Mouse (Mus musculus): ENCODE data around the gene Pgm5. TPM values are rescaled to one million over a fixed set of nuclear protein-coding genes. Genes with fewer than 3 reads are reported as not detected.
A peak's percentile ranks its signal among the peaks of the same experiment; 100 is the strongest.

Pgm5 gene
- polyA plus RNA-seq, 1 experiment from 2014 or later: 1.6 TPM

DNA sequence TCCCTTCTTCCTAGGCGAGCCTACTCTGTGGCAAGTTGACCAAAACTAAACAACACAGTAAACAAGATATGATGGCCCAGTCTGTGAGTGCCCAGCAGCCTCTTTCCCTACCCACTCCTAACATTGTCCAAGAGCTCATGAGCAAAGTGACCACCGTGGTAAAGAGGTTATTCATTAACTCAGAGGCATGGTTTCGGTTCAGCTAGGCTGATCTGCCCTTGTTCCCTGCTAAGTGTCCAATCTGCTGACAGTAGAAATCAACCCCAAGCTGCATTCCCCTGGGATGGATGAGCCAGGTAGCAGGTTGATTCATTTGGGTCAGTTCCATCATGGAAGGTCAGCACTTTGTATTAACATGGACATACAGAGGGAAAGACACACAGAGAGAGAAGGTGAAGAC is 19.6 kb downstream of the Pgm5 start:
- Histone ChIP-seq H3K27ac (ENCODE audit: low read depth, low read length) (no peak overlapping the region), H3K27me3 (ENCODE audit: control insufficient read depth, insufficient read depth, low read length) (no peaks in the 10 kb centered on the region), H3K9me3 (ENCODE audit: control insufficient read depth, low read length) (no peaks in the 10 kb centered on the region), H3K9ac (ENCODE audit: low read length) (no peak overlapping the region), H3K4me1 (ENCODE audit: control insufficient read depth, insufficient read depth, low read length) (peaks cover 10% of the 10 kb centered on the region), H3K4me2 (ENCODE audit: low read depth) (no peak overlapping the region), H3K4me3 (ENCODE audit: low read depth, low read length) (no peak overlapping the region), H3K36me3 (ENCODE audit: control insufficient read depth, insufficient read depth, low read length) (no peaks in the 10 kb centered on the region)
- no peak for ATAC-seq (ENCODE audit: insufficient read depth, low FRiP score, low TSS enrichment)
- DNase-seq (ENCODE audit: low spot score): no peak
- WGBS: 77% methylated on average over 3 of the region's 3 CpGs

DNA sequence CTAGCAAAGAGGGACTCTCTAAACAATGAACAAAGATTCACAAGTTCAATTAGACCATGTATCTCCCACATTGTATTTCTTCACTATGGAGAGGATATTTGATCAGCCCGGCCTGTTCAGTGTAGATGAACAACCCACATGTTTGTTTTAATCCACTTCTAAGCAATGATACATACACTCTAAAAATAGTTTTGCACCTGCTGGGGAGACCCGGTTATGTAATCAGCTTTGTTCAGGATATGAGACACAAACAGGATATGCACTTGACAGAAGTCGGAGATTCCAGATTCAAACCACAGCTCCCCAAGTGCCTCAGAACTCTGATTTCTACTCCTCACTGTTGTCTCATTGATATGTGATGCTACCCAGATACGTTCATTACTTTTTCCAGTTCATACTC is 37.1 kb downstream of the Pgm5 start:
- no peaks in the 10 kb centered on the region for H3K36me3 ChIP-seq (ENCODE audit: control insufficient read depth, insufficient read depth, low read length)
- H3K27me3 ChIP-seq (ENCODE audit: control insufficient read depth, insufficient read depth, low read length): no peaks in the 10 kb centered on the region
- no peak overlapping the region for H3K4me3 ChIP-seq (ENCODE audit: low read depth, low read length)
- H3K4me1 ChIP-seq (ENCODE audit: control insufficient read depth, insufficient read depth, low read length): no peaks in the 10 kb centered on the region
- DNase-seq (ENCODE audit: low spot score): no peak
- no peak for ATAC-seq (ENCODE audit: insufficient read depth, low FRiP score, low TSS enrichment)
- H3K9me3 ChIP-seq (ENCODE audit: control insufficient read depth, low read length): no peaks in the 10 kb centered on the region
- no peak overlapping the region for H3K27ac ChIP-seq (ENCODE audit: low read depth, low read length)
- no peak overlapping the region for H3K9ac ChIP-seq (ENCODE audit: low read length)
- WGBS: 85% methylated on average over 4 of the region's 4 CpGs
- no peak overlapping the region for H3K4me2 ChIP-seq (ENCODE audit: low read depth)

DNA sequence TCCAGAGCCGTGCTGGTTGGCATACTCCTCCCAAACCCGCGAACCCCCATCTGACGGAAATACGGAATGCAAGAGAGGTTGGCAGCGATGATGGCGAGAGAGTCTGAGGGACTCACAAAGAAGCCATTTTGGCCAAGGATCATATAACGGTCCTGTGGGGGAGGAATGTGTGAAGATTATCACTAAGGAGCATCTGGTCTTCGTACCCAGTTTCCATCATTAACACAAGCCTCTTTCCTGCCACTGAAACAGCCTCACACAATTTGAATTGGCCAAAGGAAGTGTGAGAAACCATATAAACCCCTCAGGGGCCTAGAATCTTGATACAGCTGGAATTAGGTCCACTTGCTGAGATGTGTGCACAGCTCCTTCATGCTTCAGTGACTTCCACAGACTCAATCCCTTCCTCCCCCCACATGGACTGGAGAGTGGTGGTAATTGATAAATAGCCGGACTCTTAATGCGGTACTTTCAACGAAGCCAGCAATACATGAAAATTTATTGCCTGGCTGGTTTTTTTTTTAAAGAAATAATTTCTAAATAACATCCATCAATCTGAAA is 45.9 kb downstream of the Pgm5 start:
- peaks cover 16% of the 10 kb centered on the region for H3K4me1 ChIP-seq (ENCODE audit: control insufficient read depth, insufficient read depth, low read length)
- H3K36me3 ChIP-seq (ENCODE audit: control insufficient read depth, insufficient read depth, low read length): no peaks in the 10 kb centered on the region
- H3K9me3 ChIP-seq (ENCODE audit: control insufficient read depth, low read length): no peaks in the 10 kb centered on the region
- no peak overlapping the region for H3K9ac ChIP-seq (ENCODE audit: low read length)
- H3K27ac ChIP-seq (ENCODE audit: low read depth, low read length): no peak overlapping the region
- H3K4me2 ChIP-seq (ENCODE audit: low read depth): no peak overlapping the region
- DNase-seq (ENCODE audit: low spot score) (no peak), ATAC-seq (ENCODE audit: insufficient read depth, low FRiP score, low TSS enrichment) (no peak)
- 72% methylated on average over 12 of the region's 12 CpGs for WGBS
- no peak overlapping the region for H3K4me3 ChIP-seq (ENCODE audit: low read depth, low read length)
- peaks cover 15% of the 10 kb centered on the region for H3K27me3 ChIP-seq (ENCODE audit: control insufficient read depth, insufficient read depth, low read length)

DNA sequence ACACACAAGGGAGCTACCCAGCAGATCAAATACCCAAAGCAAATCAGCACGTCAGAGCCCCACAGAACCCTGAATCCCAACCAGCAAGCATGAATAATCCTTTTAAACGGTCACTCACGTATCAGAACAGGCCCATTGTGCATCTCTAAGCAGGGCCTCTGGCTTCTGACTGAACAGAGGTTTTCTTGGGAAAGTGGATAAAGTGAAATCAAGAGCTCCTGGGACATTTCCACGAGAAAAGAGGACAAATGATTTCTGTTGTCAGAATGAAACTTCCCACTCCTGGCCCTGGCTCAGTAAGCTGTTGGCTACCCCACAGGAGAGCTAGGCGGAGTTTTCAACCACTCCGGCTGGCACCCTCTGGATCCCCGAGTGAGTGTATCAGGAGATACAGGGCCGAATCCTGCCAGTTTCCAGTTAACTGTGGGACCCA is 48.8 kb downstream of the Pgm5 start:
- Histone ChIP-seq H3K4me2 (ENCODE audit: low read depth) (no peak overlapping the region), H3K27me3 (ENCODE audit: control insufficient read depth, insufficient read depth, low read length) (peaks cover 25% of the 10 kb centered on the region)

DNA sequence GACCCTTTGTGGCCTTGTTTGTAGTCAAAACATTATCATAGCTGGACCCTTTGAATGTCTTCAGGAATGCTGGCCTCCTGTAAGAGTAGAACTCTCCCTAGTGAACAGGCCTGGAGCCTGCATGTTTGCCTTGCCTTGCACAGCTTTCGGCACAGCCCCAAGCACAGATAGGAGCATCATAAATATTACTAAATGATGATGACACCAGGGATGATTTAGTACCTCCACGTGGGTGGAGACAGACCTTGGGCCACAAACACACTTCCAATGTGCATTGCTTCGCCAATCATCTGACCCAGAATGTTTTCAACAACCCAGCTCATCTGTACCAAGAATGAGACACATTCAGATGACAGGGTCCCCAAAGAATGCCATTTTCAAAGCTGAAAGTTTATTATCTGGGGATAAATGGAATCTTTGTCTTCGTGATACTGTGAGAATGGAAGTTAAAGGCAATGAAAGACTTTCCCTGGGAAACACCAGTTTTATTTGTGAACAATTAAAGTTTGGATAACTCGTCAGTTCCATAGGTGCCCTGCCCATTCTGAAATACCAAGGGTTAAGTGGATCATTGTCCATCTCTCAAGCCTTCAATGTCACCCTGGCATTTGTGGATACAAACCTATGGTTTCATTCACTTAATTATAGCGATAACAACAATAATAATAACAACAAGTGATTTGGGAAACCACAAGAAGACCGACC is 49.4 kb downstream of the Pgm5 start:
- 48% methylated on average over 7 of the region's 7 CpGs for WGBS
- Histone ChIP-seq H3K27me3 (ENCODE audit: control insufficient read depth, insufficient read depth, low read length) (peaks cover 25% of the 10 kb centered on the region), H3K4me1 (ENCODE audit: control insufficient read depth, insufficient read depth, low read length) (peaks cover 16% of the 10 kb centered on the region), H3K9ac (ENCODE audit: low read length) (no peak overlapping the region), H3K36me3 (ENCODE audit: control insufficient read depth, insufficient read depth, low read length) (no peaks in the 10 kb centered on the region), H3K9me3 (ENCODE audit: control insufficient read depth, low read length) (no peaks in the 10 kb centered on the region), H3K4me2 (ENCODE audit: low read depth) (no peak overlapping the region), H3K4me3 (ENCODE audit: low read depth, low read length) (no peak overlapping the region), H3K27ac (ENCODE audit: low read depth, low read length) (no peak overlapping the region)
- DNase-seq (ENCODE audit: low spot score) (no peak), ATAC-seq (ENCODE audit: insufficient read depth, low FRiP score, low TSS enrichment) (no peak)

More for the DNA sequence above, 48.8 kb downstream of the Pgm5 start:
- Histone ChIP-seq H3K4me3 (ENCODE audit: low read depth, low read length) (no peak overlapping the region), H3K4me1 (ENCODE audit: control insufficient read depth, insufficient read depth, low read length) (peaks cover 16% of the 10 kb centered on the region), H3K27ac (ENCODE audit: low read depth, low read length) (no peak overlapping the region; the same call in 1 of the 2 replicates), H3K9ac (ENCODE audit: low read length) (no peak overlapping the region), H3K9me3 (ENCODE audit: control insufficient read depth, low read length) (no peaks in the 10 kb centered on the region), H3K36me3 (ENCODE audit: control insufficient read depth, insufficient read depth, low read length) (no peaks in the 10 kb centered on the region)
- 26% methylated on average over 8 of the region's 8 CpGs for WGBS
- DNase-seq (ENCODE audit: low spot score): peak; percentile 43
- peak; percentile 68 for ATAC-seq (ENCODE audit: insufficient read depth, low FRiP score, low TSS enrichment)

DNA sequence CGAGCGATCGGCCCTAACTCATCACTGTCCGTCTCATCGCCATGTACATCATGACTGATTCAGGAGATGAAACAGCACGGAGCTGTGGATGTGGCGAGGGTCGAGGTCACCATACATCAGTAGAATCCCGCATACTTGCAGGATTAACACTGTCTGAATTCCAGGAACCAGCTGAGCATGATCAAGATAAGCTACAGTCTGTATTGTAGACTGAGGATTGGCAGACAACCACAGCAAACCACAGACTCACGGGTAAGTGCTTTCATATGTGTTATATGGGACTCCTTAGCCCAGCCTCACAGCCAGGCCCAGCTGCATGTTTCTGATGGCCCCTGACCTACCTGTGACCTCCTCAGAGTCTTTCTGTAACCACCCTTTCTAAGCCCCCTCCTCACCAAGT is 50.2 kb downstream of the Pgm5 start:
- no peaks in the 10 kb centered on the region for H3K36me3 ChIP-seq (ENCODE audit: control insufficient read depth, insufficient read depth, low read length)
- 62% methylated on average over 10 of the region's 10 CpGs for WGBS
- no peak overlapping the region for H3K9ac ChIP-seq (ENCODE audit: low read length)
- ATAC-seq (ENCODE audit: insufficient read depth, low FRiP score, low TSS enrichment) (no peak), DNase-seq (ENCODE audit: low spot score) (peak; percentile 21)
- H3K4me3 ChIP-seq (ENCODE audit: low read depth, low read length): no peak overlapping the region
- H3K9me3 ChIP-seq (ENCODE audit: control insufficient read depth, low read length): no peaks in the 10 kb centered on the region
- no peak overlapping the region for H3K4me2 ChIP-seq (ENCODE audit: low read depth)
- H3K27me3 ChIP-seq (ENCODE audit: control insufficient read depth, insufficient read depth, low read length): peaks cover 25% of the 10 kb centered on the region
- peaks cover 16% of the 10 kb centered on the region for H3K4me1 ChIP-seq (ENCODE audit: control insufficient read depth, insufficient read depth, low read length)
- no peak overlapping the region for H3K27ac ChIP-seq (ENCODE audit: low read depth, low read length)

DNA sequence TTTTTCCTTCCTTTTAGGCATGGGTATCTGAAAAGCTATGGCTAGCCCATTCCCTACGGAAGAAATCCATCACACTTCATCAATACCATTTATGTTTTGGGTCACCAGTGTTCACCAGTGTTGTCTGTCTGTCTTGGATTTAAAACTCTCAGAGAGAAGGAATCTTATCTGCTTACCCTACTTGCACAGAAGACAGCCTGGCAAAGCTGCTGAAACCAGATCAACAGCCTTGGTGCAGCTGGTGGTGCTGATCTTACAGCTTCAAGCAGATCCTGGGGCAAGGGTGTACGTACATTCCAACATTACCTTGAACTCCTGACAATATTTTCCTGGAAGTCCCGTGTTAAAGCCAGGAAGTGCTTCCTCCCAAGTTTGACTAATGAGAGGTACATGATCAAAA is 55.6 kb downstream of the Pgm5 start:
- WGBS: 87% methylated on average over 3 of the region's 3 CpGs
- no peak for DNase-seq (ENCODE audit: low spot score)
- no peaks in the 10 kb centered on the region for H3K4me1 ChIP-seq (ENCODE audit: control insufficient read depth, insufficient read depth, low read length)
- no peak for ATAC-seq (ENCODE audit: insufficient read depth, low FRiP score, low TSS enrichment)
- H3K36me3 ChIP-seq (ENCODE audit: control insufficient read depth, insufficient read depth, low read length): no peaks in the 10 kb centered on the region
- H3K9ac ChIP-seq (ENCODE audit: low read length): no peak overlapping the region
- no peaks in the 10 kb centered on the region for H3K9me3 ChIP-seq (ENCODE audit: control insufficient read depth, low read length)
- no peak overlapping the region for H3K4me3 ChIP-seq (ENCODE audit: low read depth, low read length)
- H3K4me2 ChIP-seq (ENCODE audit: low read depth): no peak overlapping the region
- peaks cover 10% of the 10 kb centered on the region; the same call in 1 of the 2 replicates for H3K27me3 ChIP-seq (ENCODE audit: control insufficient read depth, insufficient read depth, low read length)
- H3K27ac ChIP-seq (ENCODE audit: low read depth, low read length): no peak overlapping the region

DNA sequence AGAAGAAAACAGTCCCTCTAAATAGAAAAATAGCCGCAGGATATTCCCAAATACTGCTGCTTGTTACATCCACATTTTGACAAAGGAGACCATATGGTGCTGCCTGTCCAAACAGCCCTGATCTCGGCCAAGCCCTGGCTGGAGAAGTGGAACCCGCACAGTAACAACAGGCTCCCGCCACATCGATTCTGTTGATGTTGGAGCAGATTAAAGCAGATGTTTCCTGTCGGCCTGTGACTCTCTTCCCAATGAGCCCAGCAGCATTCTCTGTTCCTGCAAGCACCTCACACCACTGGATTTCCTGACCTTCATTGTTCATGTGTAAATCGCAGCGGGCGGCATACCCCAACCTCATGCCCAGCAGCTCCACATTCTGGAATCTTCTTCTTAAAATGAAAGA is 64.0 kb downstream of the Pgm5 start:
- H3K27me3 ChIP-seq (ENCODE audit: control insufficient read depth, insufficient read depth, low read length): no peaks in the 10 kb centered on the region
- 59% methylated on average over 9 of the region's 9 CpGs for WGBS
- no peak for ATAC-seq (ENCODE audit: insufficient read depth, low FRiP score, low TSS enrichment)

DNA sequence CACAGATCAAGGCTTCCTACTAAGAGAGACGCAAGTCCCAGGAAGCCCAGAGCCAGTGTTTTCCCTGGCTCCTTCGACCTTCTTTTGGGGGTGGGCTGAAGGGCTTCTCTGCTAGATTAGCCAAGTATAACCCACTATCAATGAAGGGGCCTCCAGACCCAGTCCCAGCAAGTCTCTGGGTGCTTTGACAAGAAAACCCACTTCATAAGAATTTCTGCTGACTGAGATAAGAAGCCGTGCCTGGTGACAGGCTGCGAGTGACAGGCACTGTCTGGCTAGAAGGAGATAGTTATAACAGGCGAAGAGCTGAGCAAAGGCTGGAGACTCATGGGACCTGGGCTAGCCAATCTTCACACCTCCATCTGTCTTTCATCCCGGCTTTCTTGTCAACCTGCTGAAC is 67.3 kb downstream of the Pgm5 start:
- no peak overlapping the region for H3K9ac ChIP-seq (ENCODE audit: low read length)
- 85% methylated on average over 6 of the region's 6 CpGs for WGBS
- DNase-seq (ENCODE audit: low spot score) (no peak), ATAC-seq (ENCODE audit: insufficient read depth, low FRiP score, low TSS enrichment) (no peak)
- no peaks in the 10 kb centered on the region for H3K4me1 ChIP-seq (ENCODE audit: control insufficient read depth, insufficient read depth, low read length)
- H3K9me3 ChIP-seq (ENCODE audit: control insufficient read depth, low read length): no peaks in the 10 kb centered on the region
- no peak overlapping the region for H3K27ac ChIP-seq (ENCODE audit: low read depth, low read length)
- H3K4me2 ChIP-seq (ENCODE audit: low read depth): no peak overlapping the region
- H3K27me3 ChIP-seq (ENCODE audit: control insufficient read depth, insufficient read depth, low read length): no peaks in the 10 kb centered on the region
- H3K4me3 ChIP-seq (ENCODE audit: low read depth, low read length): no peak overlapping the region
- no peaks in the 10 kb centered on the region for H3K36me3 ChIP-seq (ENCODE audit: control insufficient read depth, insufficient read depth, low read length)

More for the DNA sequence above, 64.0 kb downstream of the Pgm5 start:
- Histone ChIP-seq H3K27ac (ENCODE audit: low read depth, low read length) (no peak overlapping the region), H3K4me1 (ENCODE audit: control insufficient read depth, insufficient read depth, low read length) (no peaks in the 10 kb centered on the region), H3K9me3 (ENCODE audit: control insufficient read depth, low read length) (no peaks in the 10 kb centered on the region), H3K36me3 (ENCODE audit: control insufficient read depth, insufficient read depth, low read length) (no peaks in the 10 kb centered on the region), H3K4me3 (ENCODE audit: low read depth, low read length) (no peak overlapping the region), H3K4me2 (ENCODE audit: low read depth) (no peak overlapping the region), H3K9ac (ENCODE audit: low read length) (no peak overlapping the region)
- DNase-seq (ENCODE audit: low spot score): peak; percentile 21

All from neural tube, embryonic 11.5 days (tissue).